In genomic region chr6:116845990-116846862, GRCm38 (mm10) we compare ENCODE assay signal across 21 mouse cellular contexts.
DNase-seq lines count a peak whose midpoint lies in the region; ATAC-seq and TF ChIP-seq lines count a peak whose summit lies in the region.
"Had no signal": no experiment of that assay in that cellular context is flagged by ENCODE, and none has a peak within 500 bp of the region (broad histone marks: within the 10 kb centered on the region; RNA-seq: fewer than 3 reads in every experiment).

No protein-coding gene starts in this region.

- no peak overlapping the region for H3K27ac ChIP-seq in heart, postnatal 0 days (ENCODE audit: low read depth)
- H3K27ac ChIP-seq in heart, embryonic 11.5 days (ENCODE audit: low read depth, low read length) = no peak overlapping the region
- H3K27ac ChIP-seq: gastrocnemius, adult 2 months; heart, embryonic 13.5 days; hindbrain, embryonic 15.5 days; liver, embryonic 12.5 days; neural tube, embryonic 12.5 days had no signal

- H3K4me1 ChIP-seq in heart, postnatal 0 days (ENCODE audit: control insufficient read depth, insufficient read depth) = peaks cover 18% of the 10 kb centered on the region
- H3K4me1 ChIP-seq in heart, embryonic 11.5 days (ENCODE audit: control insufficient read depth, insufficient read depth, low read length) = no peaks in the 10 kb centered on the region
- H3K4me1 ChIP-seq: hindbrain, embryonic 15.5 days; liver, embryonic 12.5 days; neural tube, embryonic 12.5 days had no signal

- no peaks in the 10 kb centered on the region for H3K27me3 ChIP-seq in heart, postnatal 0 days (ENCODE audit: control insufficient read depth, insufficient read depth, low read length)
- no peaks in the 10 kb centered on the region for H3K27me3 ChIP-seq in heart, embryonic 11.5 days (ENCODE audit: control insufficient read depth, insufficient read depth, low read length)
- no peaks in the 10 kb centered on the region for H3K27me3 ChIP-seq in Patski
- H3K27me3 ChIP-seq: heart, embryonic 13.5 days; hindbrain, embryonic 15.5 days; liver, embryonic 12.5 days; neural tube, embryonic 12.5 days had no signal

- CTCF ChIA-PET in Patski (lab: Charles Lee) = interaction anchor here (0.8 to 1.7 kb wide), 6 partner anchors 11 to 18 kb away, joined by 3 to 6 read pairs (median 4); no protein-coding TSS in a partner anchor

- H3K9ac ChIP-seq in heart, postnatal 0 days (replicated peaks; ENCODE audit: low read depth, low read length) = no peak overlapping the region
- H3K9ac ChIP-seq in heart, embryonic 11.5 days (ENCODE audit: low read depth, low read length) = no peak overlapping the region
- H3K9ac ChIP-seq: heart, embryonic 13.5 days; hindbrain, embryonic 15.5 days; liver, embryonic 12.5 days; neural tube, embryonic 12.5 days had no signal

- TF ChIP-seq CTCF in heart, postnatal 0 days (IDR thresholded peaks at IDR 0.05; ENCODE audit: low read depth) = no peak
- TF ChIP-seq CTCF in Patski (IDR thresholded peaks at IDR 0.05) = no peak

- no peak overlapping the region for H3K4me2 ChIP-seq in heart, postnatal 0 days (ENCODE audit: low read depth, low read length)
- H3K4me2 ChIP-seq in heart, embryonic 11.5 days = no peak overlapping the region
- H3K4me2 ChIP-seq: heart, embryonic 13.5 days; hindbrain, embryonic 15.5 days; liver, embryonic 12.5 days; neural tube, embryonic 12.5 days had no signal

- H3K36me3 ChIP-seq in heart, postnatal 0 days (replicated peaks; ENCODE audit: control insufficient read depth, insufficient read depth, low read length) = no peaks in the 10 kb centered on the region
- H3K36me3 ChIP-seq in heart, embryonic 11.5 days (ENCODE audit: control insufficient read depth, insufficient read depth, low read length) = no peaks in the 10 kb centered on the region
- H3K36me3 ChIP-seq: heart, embryonic 13.5 days; hindbrain, embryonic 15.5 days; liver, embryonic 12.5 days; neural tube, embryonic 12.5 days had no signal

- POLR2A ChIA-PET in Patski (lab: Charles Lee) = no interaction called here

- no peaks in the 10 kb centered on the region for H3K9me3 ChIP-seq in heart, postnatal 0 days (replicated peaks; ENCODE audit: control insufficient read depth, low read length)
- H3K9me3 ChIP-seq in heart, embryonic 11.5 days (replicated peaks; ENCODE audit: control insufficient read depth, low read length) = no peaks in the 10 kb centered on the region
- H3K9me3 ChIP-seq: hindbrain, embryonic 15.5 days; liver, embryonic 12.5 days; neural tube, embryonic 12.5 days had no signal

- WGBS in heart, postnatal 0 days = 30% methylated on average over 11 of the region's 11 CpGs
- WGBS in heart, embryonic 11.5 days (ENCODE audit: insufficient replicate concordance) = 54% methylated on average over 11 of the region's 11 CpGs

- no peak for TF ChIP-seq EP300 in heart, postnatal 0 days (IDR thresholded peaks at IDR 0.05; ENCODE audit: low read depth)

- DNase-seq in heart, postnatal 0 days (ENCODE audit: low spot score) = peak; percentile 24
- peak; percentile 30 to 80 for DNase-seq in layer of hippocampus, adult 18-20 months (ENCODE audit: low spot score in 2 of 2)
- DNase-seq in layer of hippocampus, postnatal 36 days = no peak
- peak; percentile 12 for DNase-seq in Patski (ENCODE audit: low read depth, low spot score)
- DNase-seq in layer of hippocampus, adult 8-10 months (ENCODE audit: low spot score in 2 of 2) = peak; percentile 22 to 25
- no peak for DNase-seq in embryo, embryonic 10 days (ENCODE audit: low spot score)
- no peak for DNase-seq in left cerebral cortex, adult 18-20 months (ENCODE audit: low spot score in 2 of 2)
- DNase-seq: adrenal gland, postnatal 14 days; cerebellum, adult 9-10 months; embryo, embryonic 11 days; gastrocnemius, adult 2 months; left cerebral cortex, postnatal 4 days; right cerebral cortex, postnatal 4 days; thymus, postnatal 36 days had no signal

- ATAC-seq in heart, postnatal 0 days (ENCODE audit: insufficient read depth, low read depth) = peak; percentile 47; the same call in 1 of the 2 replicates
- no peak for ATAC-seq in heart, embryonic 11.5 days (replicated peaks; ENCODE audit: insufficient number of reproducible peaks, low FRiP score, low TSS enrichment)
- no peak for ATAC-seq in Patski
- ATAC-seq: forebrain, embryonic 14.5 days; liver, embryonic 12.5 days; lung, postnatal 0 days had no signal

- in situ Hi-C loops in Patski (cut with MboI; ENCODE audit: low pct_unique_long_range_greater_than_20kb) = no loop called here

- H3K4me3 ChIP-seq in heart, postnatal 0 days (ENCODE audit: low read depth, low read length) = no peak overlapping the region
- no peak overlapping the region for H3K4me3 ChIP-seq in heart, embryonic 11.5 days (ENCODE audit: low read depth, low read length)
- H3K4me3 ChIP-seq: gastrocnemius, adult 2 months; heart, embryonic 13.5 days; hindbrain, embryonic 15.5 days; liver, embryonic 12.5 days; neural tube, embryonic 12.5 days had no signal

Comparison
In these comparisons a context has a peak if more than half of its experiments do, and no peak if none do; other contexts are left out.
1. DNase-seq: peak in heart, postnatal 0 days (single experiment), layer of hippocampus, adult 18-20 months (2 of 2), Patski (single experiment) and layer of hippocampus, adult 8-10 months (2 of 2); none in layer of hippocampus, postnatal 36 days (0 of 2), embryo, embryonic 10 days (single experiment) and left cerebral cortex, adult 18-20 months (0 of 2).